ENCODE assay signal across 8 mouse cellular contexts in the genomic region with DNA sequence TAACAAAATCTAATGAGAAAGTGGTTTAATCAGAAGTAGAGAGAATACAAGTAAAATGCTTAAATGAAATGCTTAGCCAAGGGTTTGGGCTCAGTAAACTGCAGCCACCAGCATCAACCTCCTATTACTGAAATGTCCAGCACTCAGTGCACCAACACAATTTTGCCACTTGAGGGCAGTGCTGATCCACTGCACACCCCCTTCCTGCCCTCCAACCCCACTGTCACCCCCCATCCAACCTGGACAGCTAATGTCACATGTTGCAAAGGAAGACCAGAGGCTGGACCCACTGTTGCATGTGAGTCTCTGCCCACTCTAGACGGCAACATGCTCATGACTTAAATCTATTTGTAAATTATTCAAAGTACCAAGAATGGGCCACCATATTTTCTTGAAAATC.
DNase-seq lines count a peak whose midpoint lies in the region; ATAC-seq and TF ChIP-seq lines count a peak whose summit lies in the region.

No protein-coding gene starts in this region.

- no peak overlapping the region for H3K27ac ChIP-seq in testis, adult 2 months (ENCODE audit: control insufficient read depth, insufficient read depth, low read depth, low read length)
- H3K27ac ChIP-seq in cortical plate, adult 2 months (ENCODE audit: insufficient read depth, low read length) = no peak overlapping the region
- H3K27ac ChIP-seq in hindbrain, postnatal 0 days = no peak overlapping the region

- no peak overlapping the region for H3K4me3 ChIP-seq in testis, adult 2 months (ENCODE audit: control insufficient read depth, low read depth, low read length)
- H3K4me3 ChIP-seq in cortical plate, adult 2 months (ENCODE audit: insufficient read depth, low read length) = no peak overlapping the region
- H3K4me3 ChIP-seq in hindbrain, postnatal 0 days (ENCODE audit: low read length) = no peak overlapping the region

- no peak overlapping the region for H3K9ac ChIP-seq in hindbrain, postnatal 0 days (replicated peaks; ENCODE audit: low read length)

- no peaks in the 10 kb centered on the region for H3K4me1 ChIP-seq in testis, adult 2 months (ENCODE audit: control insufficient read depth, insufficient read depth, low read length)
- H3K4me1 ChIP-seq in cortical plate, adult 2 months (ENCODE audit: control insufficient read depth, insufficient read depth, low read length) = no peaks in the 10 kb centered on the region
- H3K4me1 ChIP-seq in hindbrain, postnatal 0 days (ENCODE audit: insufficient read depth, low read length) = no peaks in the 10 kb centered on the region

- peak; percentile 42 for DNase-seq in gastrocnemius, postnatal 10 days
- DNase-seq in gastrocnemius, postnatal 25 days = no peak
- DNase-seq in testis, postnatal 14 days (ENCODE audit: low spot score) = no peak
- peak; percentile 52 for DNase-seq in hindbrain, postnatal 0 days (ENCODE audit: low spot score)
- DNase-seq in mesoderm, embryonic 11.5 days (ENCODE audit: low read depth, low spot score) = peak; percentile 67
- no peak for DNase-seq in spleen, postnatal 36 days (ENCODE audit: low spot score in 2 of 2)

- peak; percentile 36; the same call in 1 of the 2 replicates for ATAC-seq in hindbrain, postnatal 0 days

- no peak for TF ChIP-seq POLR2A in testis, adult 2 months (IDR thresholded peaks at IDR 0.05; ENCODE audit: control insufficient read depth, low read depth, low read length)
- no peak for TF ChIP-seq POLR2A in cortical plate, adult 2 months (IDR thresholded peaks at IDR 0.05; ENCODE audit: extremely low read depth, insufficient read depth, low read length)

- no peaks in the 10 kb centered on the region for H3K9me3 ChIP-seq in hindbrain, postnatal 0 days (ENCODE audit: low read length)

- no peaks in the 10 kb centered on the region for H3K36me3 ChIP-seq in testis, adult 2 months (ENCODE audit: control insufficient read depth, insufficient read depth, low read length)
- H3K36me3 ChIP-seq in hindbrain, postnatal 0 days (ENCODE audit: insufficient read depth, low read length) = no peaks in the 10 kb centered on the region

- H3K27me3 ChIP-seq in testis, adult 2 months (ENCODE audit: control insufficient read depth, insufficient read depth, low read length) = no peaks in the 10 kb centered on the region
- H3K27me3 ChIP-seq in hindbrain, postnatal 0 days (ENCODE audit: insufficient read depth, low read length) = no peaks in the 10 kb centered on the region

- WGBS in hindbrain, postnatal 0 days = 71% methylated on average over 1 of the region's 1 CpGs

- TF ChIP-seq CTCF in testis, adult 2 months (IDR thresholded peaks at IDR 0.05; ENCODE audit: control insufficient read depth, insufficient read depth, insufficient replicate concordance, low read depth, low read length) = peak; percentile 90; the same call in 1 of the 2 replicates
- TF ChIP-seq CTCF in cortical plate, adult 2 months (IDR thresholded peaks at IDR 0.05; ENCODE audit: extremely low read depth, insufficient read depth, low read length) = peak; percentile 85
- peak; percentile 92 for TF ChIP-seq CTCF in hindbrain, postnatal 0 days (IDR thresholded peaks at IDR 0.05; ENCODE audit: low read depth)

- no peak overlapping the region for H3K4me2 ChIP-seq in hindbrain, postnatal 0 days (ENCODE audit: low read depth, low read length)

Comparison
In these comparisons a context has a peak if more than half of its experiments do, and no peak if none do; other contexts are left out.
1. DNase-seq: peak in gastrocnemius, postnatal 10 days (single experiment), hindbrain, postnatal 0 days (single experiment) and mesoderm, embryonic 11.5 days (single experiment); none in gastrocnemius, postnatal 25 days (single experiment), testis, postnatal 14 days (single experiment) and spleen, postnatal 36 days (0 of 2).
2. Peak in every context shown above with its lines, with median percentiles within 50 percentile points of each other: CTCF ChIP-seq.